Mouse (Mus musculus) left cerebral cortex, postnatal 36 days (tissue): ENCODE measurements around the gene Gm28729. TPM values are rescaled to one million over a fixed set of nuclear protein-coding genes. Genes with fewer than 3 reads are reported as not detected.
"Not testable (repeated sequence)": the region's sequence is repeated elsewhere in the genome, so short reads cannot be mapped to it uniquely, and the experiment has no call there.

Experiments used
- DNase-seq, 2 experiments: peaks; one replicate each; pipeline ENCODE4 v3.0.0; 2021 to 2022; ENCODE audit warnings: low spot score in 2 of 2, mixed read lengths in 1 of 2
- intact Hi-C: fragments of 180-260 bp; cut with DNase I; formaldehyde crosslinking; loops from one replicate; pipeline ENCODE4 v1.15.1; 2025
- total RNA-seq, 2 experiments: library from RNA; stranded (reverse); gene quantifications; 2 replicates each; pipeline ENCODE4 v1.2.3; 2021

The Gm28729 gene
- total RNA-seq, 2 experiments from 2014 or later = not detected

GRCm38 (mm10) chr9:96529961-96530673 lies 5.1 kb upstream of the Gm28729 start:
- DNase-seq = no peak

GRCm38 (mm10) chr9:96526011-96526410 lies 947 bp upstream of the Gm28729 start:
- DNase-seq = no peak
- intact Hi-C loops = no loop called here

More at GRCm38 (mm10) chr9:96529961-96530673, 5.1 kb upstream of the Gm28729 start:
- intact Hi-C loops = no loop called here

- intact Hi-C loops = no loop called here
- no peak for DNase-seq
Measured at GRCm38 (mm10) chr9:96523148-96523547, 1.9 kb downstream of the Gm28729 start.

GRCm38 (mm10) chr9:96521574-96521973 lies 3.5 kb downstream of the Gm28729 start:
- DNase-seq, intact Hi-C loops: not testable (repeated sequence)

- DNase-seq = no peak
- intact Hi-C loops = no loop called here
Measured at GRCm38 (mm10) chr9:96517429-96517828, 7.6 kb downstream of the Gm28729 start.

GRCm38 (mm10) chr9:96516806-96517205 lies 8.3 kb downstream of the Gm28729 start:
- intact Hi-C loops = no loop called here
- DNase-seq = no peak

GRCm38 (mm10) chr9:96515737-96516136 lies 9.3 kb downstream of the Gm28729 start:
- intact Hi-C loops = no loop called here
- no peak for DNase-seq

GRCm38 (mm10) chr9:96514278-96514677 lies 10.8 kb downstream of the Gm28729 start:
- intact Hi-C loops = no loop called here
- no peak for DNase-seq

- DNase-seq = no peak
- intact Hi-C loops = no loop called here
Measured at GRCm38 (mm10) chr9:96506011-96506498, 19.0 kb downstream of the Gm28729 start.

GRCm38 (mm10) chr9:96505156-96505555 lies 19.9 kb downstream of the Gm28729 start:
- intact Hi-C loops = no loop called here
- DNase-seq = no peak

GRCm38 (mm10) chr9:96504116-96504895 lies 20.8 kb downstream of the Gm28729 start:
- DNase-seq = no peak
- intact Hi-C loops = no loop called here

GRCm38 (mm10) chr9:96502856-96503610 lies 22.0 kb downstream of the Gm28729 start:
- intact Hi-C loops = no loop called here

GRCm38 (mm10) chr9:96501217-96501616 lies 23.8 kb downstream of the Gm28729 start:
- DNase-seq = no peak
- intact Hi-C loops = no loop called here

More at GRCm38 (mm10) chr9:96502856-96503610, 22.0 kb downstream of the Gm28729 start:
- DNase-seq = no peak

- no peak for DNase-seq
- intact Hi-C loops = no loop called here
Measured at GRCm38 (mm10) chr9:96493212-96493611, 31.9 kb downstream of the Gm28729 start.

GRCm38 (mm10) chr9:96491810-96492209 lies 33.3 kb downstream of the Gm28729 start:
- intact Hi-C loops = no loop called here
- no peak for DNase-seq

- intact Hi-C loops, DNase-seq: not testable (repeated sequence)
Measured at GRCm38 (mm10) chr9:96487869-96488268, 37.2 kb downstream of the Gm28729 start.

- no peak for DNase-seq
- intact Hi-C loops = no loop called here
Measured at GRCm38 (mm10) chr9:96483648-96484047, 41.4 kb downstream of the Gm28729 start.

GRCm38 (mm10) chr9:96483028-96483427 lies 42.0 kb downstream of the Gm28729 start:
- DNase-seq = no peak
- intact Hi-C loops = no loop called here

GRCm38 (mm10) chr9:96478071-96478888 lies 46.8 kb downstream of the Gm28729 start, which contains the start of gene Rnf7:
Gene Rnf7 (minus strand): TSS chr9:96478675.
- intact Hi-C loops = loop anchor here (5.0 kb wide), 1 partner anchor 116 kb away; the partner anchor contains the start of gene Atp1b3
- DNase-seq = peak; percentile 100
